Mouse (Mus musculus) MEL (cell line): ENCODE data around the gene Dis3l. TPM values are rescaled to one million over a fixed set of nuclear protein-coding genes. Genes with fewer than 3 reads are reported as not detected.

Experiments used
- DNase-seq: peaks from one replicate; pipeline ENCODE4 v3.0.0; 2011; ENCODE audit warnings: low read depth, low spot score
- H3K27ac ChIP-seq: 2 replicates; pipeline ENCODE4 v1.5.1; 2012; ENCODE audit warnings: low read depth, mild to moderate bottlenecking, control low read depth, low read length, moderate library complexity; ENCODE audit not compliant: control insufficient read depth
- H3K27me3 ChIP-seq, 2 experiments: fragments of 150-350 bp in 1 of 2; sonication (generic) in 1 of 2; 2 replicates each; pipeline ENCODE4 v1.6.1; 2012; ENCODE audit warnings: low read length in 2 of 2, mild to moderate bottlenecking in 2 of 2, improper control_type of control experiment in 1 of 2, moderate library complexity in 1 of 2; ENCODE audit not compliant: insufficient read depth in 2 of 2, control insufficient read depth in 1 of 2
- H3K36me3 ChIP-seq, 2 experiments: 2 replicates each; pipeline ENCODE4 v1.6.1; 2012 to 2014; ENCODE audit warnings: low read length in 2 of 2, improper control_type of control experiment in 1 of 2, inconsistent platforms in 1 of 2, mild to moderate bottlenecking in 1 of 2; ENCODE audit not compliant: insufficient read depth in 2 of 2, control insufficient read depth in 1 of 2
- H3K4me1 ChIP-seq, 2 experiments: fragments of 150-350 bp in 1 of 2; sonication (generic) in 1 of 2; 2 replicates each; pipeline ENCODE4 v1.6.1; 2012; ENCODE audit warnings: low read length in 2 of 2, improper control_type of control experiment in 1 of 2, mild to moderate bottlenecking in 1 of 2; ENCODE audit not compliant: insufficient read depth in 2 of 2, control insufficient read depth in 1 of 2
- H3K4me3 ChIP-seq, 2 experiments: fragments of 150-350 bp in 1 of 2; sonication (generic) in 1 of 2; 2 replicates each; pipeline ENCODE4 v1.5.1; 2012; ENCODE audit warnings: low read depth in 2 of 2, low read length in 2 of 2, mild to moderate bottlenecking in 2 of 2, moderate library complexity in 2 of 2, control low read depth in 1 of 2, improper control_type of control experiment in 1 of 2; ENCODE audit not compliant: control insufficient read depth in 1 of 2, insufficient read depth in 1 of 2
- H3K79me2 ChIP-seq: 2 replicates; pipeline ENCODE4 v1.6.1; 2012; ENCODE audit warnings: mild to moderate bottlenecking, low read length, moderate library complexity; ENCODE audit not compliant: control insufficient read depth, poor library complexity, insufficient read depth
- H3K9ac ChIP-seq: 2 replicates; pipeline ENCODE4 v1.6.1; 2012; ENCODE audit warnings: low read depth, mild to moderate bottlenecking, control low read depth, low read length, moderate library complexity; ENCODE audit not compliant: control insufficient read depth, poor library complexity, severe bottlenecking
- H3K9me3 ChIP-seq: fragments of 150-350 bp; sonication (generic); replicated peaks from 2 replicates; pipeline ENCODE4 v1.6.1; 2012; ENCODE audit warnings: mild to moderate bottlenecking, low read length, improper control_type of control experiment, moderate library complexity; ENCODE audit not compliant: insufficient read depth
- BHLHE40 ChIP-seq: IDR thresholded peaks from 2 replicates; pipeline ENCODE4 v1.6.1; 2012; ENCODE audit warnings: low read depth, mild to moderate bottlenecking, inconsistent platforms, low read length, improper control_type of control experiment, borderline replicate concordance
- CHD1 ChIP-seq: IDR thresholded peaks from 2 replicates; pipeline ENCODE4 v1.6.1; 2012; ENCODE audit warnings: low read depth, mild to moderate bottlenecking, inconsistent platforms, low read length, improper control_type of control experiment
- ETS1 ChIP-seq: IDR thresholded peaks from 2 replicates; pipeline ENCODE4 v1.6.1; 2012; ENCODE audit warnings: low read depth, mild to moderate bottlenecking, inconsistent platforms, low read length, improper control_type of control experiment, moderate library complexity
- GABPA ChIP-seq: IDR thresholded peaks from 2 replicates; pipeline ENCODE4 v1.6.1; 2012; ENCODE audit warnings: low read depth, mild to moderate bottlenecking, inconsistent platforms, low read length, improper control_type of control experiment, moderate library complexity
- JUND ChIP-seq: IDR thresholded peaks from 2 replicates; pipeline ENCODE4 v1.6.1; 2011; ENCODE audit warnings: low read depth, mild to moderate bottlenecking, improper control_type of control experiment, low read length
- MAFK ChIP-seq: IDR thresholded peaks from 2 replicates; pipeline ENCODE4 v1.6.1; 2011; ENCODE audit warnings: low read depth, mild to moderate bottlenecking, low read length, improper control_type of control experiment, borderline replicate concordance
- MXI1 ChIP-seq: IDR thresholded peaks from 2 replicates; pipeline ENCODE4 v1.6.1; 2011; ENCODE audit warnings: mild to moderate bottlenecking, low read depth, low read length, improper control_type of control experiment
- MYB ChIP-seq: IDR thresholded peaks from 2 replicates; pipeline ENCODE4 v1.6.1; 2011; ENCODE audit warnings: mild to moderate bottlenecking, low read depth, low read length, improper control_type of control experiment
- NRF1 ChIP-seq: IDR thresholded peaks from 2 replicates; pipeline ENCODE4 v1.6.1; 2014; ENCODE audit warnings: low read depth, mild to moderate bottlenecking, inconsistent platforms, low read length, improper control_type of control experiment, moderate library complexity; ENCODE audit not compliant: poor library complexity, insufficient read depth, severe bottlenecking
- POLR2AphosphoS2 ChIP-seq: IDR thresholded peaks from 2 replicates; pipeline ENCODE4 v1.6.1; 2011; ENCODE audit warnings: low read length, improper control_type of control experiment
- RCOR1 ChIP-seq: IDR thresholded peaks from 2 replicates; pipeline ENCODE4 v1.6.1; 2012; ENCODE audit warnings: low read depth, mild to moderate bottlenecking, inconsistent platforms, low read length, improper control_type of control experiment
- TBP ChIP-seq: IDR thresholded peaks from 2 replicates; pipeline ENCODE4 v1.8.0; 2011; ENCODE audit warnings: low read depth, low read length, improper control_type of control experiment
- TCF12 ChIP-seq: IDR thresholded peaks from 2 replicates; pipeline ENCODE4 v1.6.1; 2014; ENCODE audit warnings: low read depth, mild to moderate bottlenecking, inconsistent platforms, low read length, improper control_type of control experiment, moderate library complexity
- UBTF ChIP-seq: IDR thresholded peaks from 2 replicates; pipeline ENCODE4 v1.6.1; 2012; ENCODE audit warnings: low read depth, mild to moderate bottlenecking, inconsistent platforms, low read length, improper control_type of control experiment, moderate library complexity, borderline replicate concordance; ENCODE audit not compliant: insufficient read depth
- USF1 ChIP-seq: IDR thresholded peaks from 2 replicates; pipeline ENCODE4 v1.6.1; 2014; ENCODE audit warnings: low read depth, mild to moderate bottlenecking, inconsistent platforms, low read length, improper control_type of control experiment, moderate library complexity
- ZC3H11A ChIP-seq: IDR thresholded peaks from 2 replicates; pipeline ENCODE4 v1.6.1; 2012; ENCODE audit warnings: low read depth, mild to moderate bottlenecking, inconsistent platforms, low read length, improper control_type of control experiment
- ZKSCAN1 ChIP-seq: IDR thresholded peaks from 2 replicates; pipeline ENCODE4 v1.6.1; 2012; ENCODE audit warnings: low read depth, mild to moderate bottlenecking, inconsistent platforms, low read length, improper control_type of control experiment, moderate library complexity
- polyA plus RNA-seq, 2 experiments: library from polyadenylated mRNA; stranded (reverse) in 1 of 2; unstranded in 1 of 2; fragments of >175 nt in 1 of 2; fragments of >200 nt in 1 of 2; gene quantifications; 2 replicates each; pipeline versions ENCODE4 v1.2.1 to v1.2.4; 2012; ENCODE audit warnings: low replicate concordance in 2 of 2, low read depth in 1 of 2; ENCODE audit not compliant: insufficient read length in 2 of 2, insufficient read depth in 1 of 2, missing spikeins in 1 of 2
- total RNA-seq: library from RNA; depleted of rRNA; stranded (reverse); fragments of 300-350 nt; gene quantifications from 2 replicates; pipeline ENCODE4 v1.2.3, GENCODE M21; 2012

Gene Dis3l
- total and polyA plus RNA-seq, 3 experiments: 13.1 to 14.0 TPM; not detected in 1

DNA sequence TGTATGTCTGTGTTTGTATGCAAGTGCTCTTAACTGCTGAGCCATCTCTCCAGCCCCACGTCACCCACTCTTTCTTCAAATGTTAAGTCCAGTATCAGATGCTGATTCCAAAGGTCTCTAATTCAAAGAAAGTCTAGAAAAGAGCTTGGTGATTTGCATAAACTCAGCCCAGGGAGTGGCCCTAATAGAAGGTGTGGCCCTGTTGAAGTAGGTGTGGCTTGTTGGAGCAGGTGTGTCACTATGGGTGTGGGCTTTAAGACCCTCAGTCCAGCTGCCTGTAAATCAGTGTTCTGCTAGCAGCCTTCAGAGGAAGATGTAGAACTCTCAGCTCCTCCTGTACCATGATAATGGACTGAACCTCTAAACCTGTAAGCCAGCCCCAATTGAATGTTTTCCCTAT, 73.9 kb downstream of the Dis3l start:
- no peak for DNase-seq
- H3K36me3 ChIP-seq: no peaks in the 10 kb centered on the region
- H3K9me3 ChIP-seq: no peaks in the 10 kb centered on the region
- H3K79me2 ChIP-seq: no peaks in the 10 kb centered on the region
- no peak overlapping the region for H3K4me3 ChIP-seq
- no peak overlapping the region for H3K27ac ChIP-seq
- H3K4me1 ChIP-seq: no peaks in the 10 kb centered on the region
- no peaks in the 10 kb centered on the region; a peak in 1 of 4 replicates for H3K27me3 ChIP-seq
- no peak overlapping the region for H3K9ac ChIP-seq
- TF ChIP-seq RCOR1 (no peak), ETS1 (no peak), NRF1 (no peak)

DNA sequence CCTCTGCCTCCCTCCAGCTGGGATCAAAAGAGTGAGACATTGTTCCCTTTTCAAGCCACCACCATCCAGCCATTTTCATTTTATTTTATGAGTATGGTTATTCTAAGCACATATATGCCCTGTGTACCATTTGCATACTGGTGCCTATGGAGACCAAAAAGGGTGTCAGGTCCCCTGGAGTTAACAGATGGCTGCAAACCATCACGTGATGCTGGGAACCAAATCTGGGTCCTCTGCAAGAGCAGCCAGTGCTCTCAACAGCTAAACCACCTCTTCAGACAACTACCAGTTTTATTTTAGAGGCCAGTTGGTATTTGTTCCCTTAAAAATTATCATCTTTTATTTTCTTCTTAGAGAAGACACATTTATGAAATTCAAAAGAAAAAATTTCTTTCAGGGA, 76.3 kb downstream of the Dis3l start:
- TF ChIP-seq CHD1: no peak
- TF ChIP-seq MAFK: no peak
- TF ChIP-seq USF1: peak; percentile 31; the same call in 1 of the 2 replicates
- Histone ChIP-seq H3K4me3 (no peak overlapping the region), H3K9me3 (no peaks in the 10 kb centered on the region), H3K27me3 (no peaks in the 10 kb centered on the region; a peak in 1 of 4 replicates), H3K36me3 (peaks cover 0 to 4% of the 10 kb centered on the region in 2 experiments; a peak in 1 of 4 replicates), H3K27ac (no peak overlapping the region), H3K9ac (no peak overlapping the region), H3K79me2 (no peaks in the 10 kb centered on the region), H3K4me1 (no peaks in the 10 kb centered on the region; a peak in 1 of 4 replicates)
- DNase-seq: no peak

DNA sequence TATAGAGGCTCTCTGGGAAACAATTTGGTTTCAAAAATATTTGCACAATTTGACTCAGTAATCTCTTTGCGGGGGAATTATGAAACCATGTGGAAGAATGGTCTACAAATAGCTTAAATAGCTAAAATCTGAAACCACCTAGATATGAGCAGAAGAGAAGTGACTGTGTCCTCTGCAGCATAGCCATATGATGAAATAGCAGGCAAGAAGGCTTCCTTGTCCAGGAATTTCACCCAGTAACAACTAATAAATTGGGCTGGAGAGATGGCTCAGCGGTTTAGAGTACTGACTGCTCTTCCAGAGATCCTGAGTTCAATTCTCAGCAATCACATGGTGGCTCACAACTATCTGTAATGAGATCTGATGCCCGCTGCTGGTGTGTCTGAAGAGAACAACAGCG, 80.1 kb downstream of the Dis3l start:
- Histone ChIP-seq H3K9me3 (no peaks in the 10 kb centered on the region), H3K4me3 (peak overlapping the region in 1 of 2 experiments; percentile 19; a peak in 1 of 4 replicates), H3K4me1 (no peaks in the 10 kb centered on the region; a peak in 1 of 4 replicates), H3K27ac (no peak overlapping the region), H3K36me3 (peaks cover 0 to 4% of the 10 kb centered on the region in 2 experiments; a peak in 1 of 4 replicates), H3K9ac (no peak overlapping the region), H3K79me2 (no peaks in the 10 kb centered on the region), H3K27me3 (no peaks in the 10 kb centered on the region; a peak in 1 of 4 replicates)
- DNase-seq: peak; percentile 25
- TF ChIP-seq JUND: no peak
- no peak for TF ChIP-seq TBP
- no peak for TF ChIP-seq MYB
- TF ChIP-seq BHLHE40: no peak
- TF ChIP-seq MXI1: no peak
- no peak for TF ChIP-seq GABPA
- TF ChIP-seq ZC3H11A: no peak
- no peak for TF ChIP-seq TCF12
- TF ChIP-seq UBTF: no peak
- no peak for TF ChIP-seq ZKSCAN1
- no peak for TF ChIP-seq POLR2AphosphoS2
